In genomic region chr7:84000671-84001070, GRCm38 (mm10) we compare ENCODE assay signal across 21 mouse cellular contexts.
"Had no signal": no experiment of that assay in that cellular context is flagged by ENCODE, and none has a peak within 500 bp of the region (broad histone marks: within the 10 kb centered on the region; RNA-seq: fewer than 3 reads in every experiment).

No protein-coding gene starts in this region.

- H3K9me3 ChIP-seq: kidney, embryonic 15.5 days; limb, embryonic 10.5 days; limb, embryonic 13.5 days; lung, embryonic 15.5 days; megakaryocyte, embryonic 14.5 days; neural tube, embryonic 12.5 days; neural tube, embryonic 15.5 days had no signal

- H3K36me3 ChIP-seq: kidney, embryonic 15.5 days; limb, embryonic 10.5 days; limb, embryonic 13.5 days; lung, embryonic 15.5 days; neural tube, embryonic 12.5 days; neural tube, embryonic 15.5 days had no signal

- H3K4me2 ChIP-seq: kidney, embryonic 15.5 days; limb, embryonic 13.5 days; lung, embryonic 15.5 days; midbrain, embryonic 11.5 days; neural tube, embryonic 12.5 days; neural tube, embryonic 15.5 days had no signal

- H3K4me3 ChIP-seq: kidney, embryonic 15.5 days; limb, embryonic 10.5 days; limb, embryonic 13.5 days; lung, embryonic 15.5 days; megakaryocyte, embryonic 14.5 days; neural tube, embryonic 12.5 days; neural tube, embryonic 15.5 days had no signal

- H3K9ac ChIP-seq: kidney, embryonic 15.5 days; limb, embryonic 13.5 days; lung, embryonic 15.5 days; neural tube, embryonic 12.5 days; neural tube, embryonic 15.5 days had no signal

- DNase-seq: kidney, adult 8-10 months; kidney, postnatal 10 days; kidney, postnatal 4 days; lung, adult 18-20 months; lung, postnatal 10 days; lung, postnatal 36 days; midbrain, embryonic 14.5 days; right cerebral cortex, adult 18-20 months; right cerebral cortex, postnatal 14 days; right cerebral cortex, postnatal 4 days; thymus, postnatal 25 days had no signal

- H3K27ac ChIP-seq: kidney, embryonic 15.5 days; limb, embryonic 10.5 days; limb, embryonic 13.5 days; lung, embryonic 15.5 days; neural tube, embryonic 12.5 days; neural tube, embryonic 15.5 days; stomach, postnatal 0 days had no signal

- ATAC-seq: intestine, postnatal 0 days had no signal

- H3K27me3 ChIP-seq: kidney, embryonic 15.5 days; limb, embryonic 13.5 days; lung, embryonic 15.5 days; neural tube, embryonic 12.5 days; neural tube, embryonic 15.5 days had no signal

- H3K4me1 ChIP-seq: limb, embryonic 13.5 days; lung, embryonic 15.5 days; neural tube, embryonic 12.5 days; neural tube, embryonic 15.5 days had no signal
